Mouse (Mus musculus) T-cell, adult 2 months (primary cell): ENCODE measurements around the gene Acadsb.

ENCODE experiments used
- DNase-seq: peaks from one replicate; pipeline ENCODE4 v3.0.0; 2022; ENCODE audit warnings: low spot score

Acadsb gene

DNA sequence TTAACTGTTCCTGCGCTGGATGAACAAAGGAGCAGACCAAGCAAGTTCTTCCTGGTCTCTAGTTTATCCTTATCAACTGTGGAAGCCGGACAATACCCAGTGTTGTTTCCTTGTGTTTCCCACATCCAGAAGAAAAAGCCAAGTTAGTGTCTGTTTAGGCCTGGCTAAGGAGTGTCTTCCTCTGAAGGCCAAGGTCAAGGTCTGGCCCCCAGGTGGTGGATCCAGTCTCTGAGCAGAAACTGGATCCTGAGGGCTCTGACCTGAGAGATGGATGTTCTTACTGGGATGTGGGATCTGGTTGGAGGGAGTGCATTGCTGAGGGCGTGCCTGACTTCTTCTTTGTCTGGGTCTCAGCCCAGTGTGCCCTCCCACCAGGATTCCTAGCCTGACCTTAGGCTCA, 55.3 kb downstream of the Acadsb start:
- DNase-seq, result no peak

DNA sequence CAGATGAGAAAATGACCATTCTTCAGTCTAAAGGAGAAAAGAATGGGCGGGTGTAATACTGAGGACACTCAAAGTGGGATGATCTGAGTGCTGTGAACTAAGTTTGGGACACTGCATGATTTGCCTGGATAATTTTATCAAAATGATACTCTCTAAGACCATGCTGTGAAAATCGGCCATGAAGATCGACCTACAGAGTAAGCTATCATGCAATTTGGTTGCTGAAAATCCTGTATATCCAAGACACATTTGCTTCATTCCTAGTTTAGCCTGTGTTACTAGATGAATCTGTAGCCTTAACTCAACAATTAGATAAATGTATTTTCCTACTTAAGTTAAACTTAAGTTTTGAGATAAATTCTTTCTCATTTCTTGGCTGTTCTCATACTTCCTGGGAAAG, 56.9 kb downstream of the Acadsb start:
- DNase-seq, result no peak

DNA sequence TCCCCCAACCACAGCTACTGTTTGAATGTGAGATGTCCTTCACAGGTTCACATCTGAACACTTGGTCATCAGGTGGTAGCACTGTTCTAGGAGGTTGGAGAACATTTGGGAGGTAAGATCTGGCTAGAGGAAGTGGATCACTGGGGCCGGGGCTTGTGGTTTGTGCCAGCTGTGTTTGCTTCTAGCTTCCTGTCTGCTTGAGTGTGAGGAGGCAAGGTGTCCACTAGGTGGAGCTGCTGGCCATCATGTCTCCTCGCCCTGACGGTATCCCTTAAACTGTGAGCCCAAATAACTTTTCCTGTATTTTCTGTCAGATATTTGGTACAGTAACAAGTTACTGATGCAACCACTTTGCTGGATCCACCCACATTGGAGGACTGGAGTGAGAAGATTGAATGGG, 59.1 kb downstream of the Acadsb start:
- DNase-seq, result peak; percentile 4

DNA sequence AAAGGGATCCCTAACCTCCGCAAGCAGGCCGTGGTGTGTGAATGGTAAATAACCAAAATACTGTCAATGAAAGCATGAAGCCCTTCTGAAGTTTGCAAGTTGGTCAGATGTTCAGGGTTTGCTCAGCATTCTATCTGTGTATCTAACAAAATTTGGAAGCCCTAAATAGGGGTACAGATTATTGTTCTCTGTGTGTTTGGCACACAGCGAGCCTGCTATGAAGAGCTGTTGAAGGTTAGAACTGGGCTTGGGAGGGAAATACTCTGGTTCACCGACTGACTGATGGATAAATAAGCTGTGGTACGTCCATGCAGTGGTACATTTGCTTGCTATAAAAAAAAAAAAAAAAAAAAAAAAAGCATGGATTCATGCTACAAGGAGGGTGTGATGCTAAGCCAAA, 61.1 kb downstream of the Acadsb start:
- DNase-seq, result no peak

DNA sequence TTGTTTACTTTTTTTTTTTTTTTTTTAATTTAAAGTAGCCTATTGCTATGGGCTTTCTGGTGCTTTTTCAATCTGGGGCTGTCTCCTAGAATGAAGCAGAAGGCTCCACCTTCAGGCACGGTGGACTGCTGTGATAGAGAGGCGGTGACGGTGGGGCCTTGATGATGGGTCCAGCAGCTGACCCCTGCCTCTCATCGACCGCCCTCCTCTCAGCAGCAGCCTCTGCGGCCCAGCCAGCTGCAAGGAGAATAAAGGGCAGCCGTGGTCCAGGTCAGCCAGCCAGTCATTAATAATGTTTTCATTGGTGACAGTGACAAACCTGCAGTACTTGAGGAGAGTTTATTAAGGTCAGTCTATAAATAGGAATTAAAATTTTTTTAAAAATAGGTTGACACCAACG, 66.7 kb downstream of the Acadsb start:
- DNase-seq, result no peak

DNA sequence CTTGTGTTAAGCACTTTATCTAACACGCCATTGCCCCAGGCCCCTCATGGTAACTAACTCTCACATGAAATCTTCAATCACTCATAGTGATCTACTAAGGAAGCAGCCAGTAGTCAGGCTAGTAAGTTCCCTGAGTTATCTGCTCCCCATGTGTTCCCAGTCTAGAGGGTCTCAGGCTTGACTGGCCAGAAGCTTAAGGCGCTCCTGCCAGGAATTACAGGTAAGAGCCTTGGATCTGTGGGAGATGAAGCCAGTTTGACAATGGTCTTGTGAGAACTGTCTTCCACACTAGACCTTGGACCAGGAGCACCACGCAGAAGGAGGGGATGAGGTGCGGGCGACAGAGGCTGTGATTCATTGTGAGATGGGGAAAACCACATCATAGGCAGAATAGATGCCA, 68.0 kb downstream of the Acadsb start:
- no peak for DNase-seq
